Mouse (Mus musculus) kidney, adult 8-10 months (tissue): Measurements from ENCODE around the gene Tor1aip2.

Source experiments
- DNase-seq, 2 experiments: peaks; one replicate each; pipeline ENCODE4 v3.0.0; 2022

Tor1aip2 gene

GRCm38 (mm10) chr1:156041451-156042241, 6.4 kb downstream of the Tor1aip2 start:
- no peak for DNase-seq

- DNase-seq, result no peak
These were observed 7.3 kb downstream of the Tor1aip2 start for GRCm38 (mm10) chr1:156042481-156042880.

GRCm38 (mm10) chr1:156043027-156043426, 7.8 kb downstream of the Tor1aip2 start:
- peak; percentile 69 to 75 for DNase-seq

- peak in 1 of 2 experiments; percentile 44 for DNase-seq
These were observed 9.0 kb downstream of the Tor1aip2 start for GRCm38 (mm10) chr1:156044211-156044611.

- DNase-seq, result peak; percentile 47 to 71
These were observed 11.5 kb downstream of the Tor1aip2 start for GRCm38 (mm10) chr1:156046688-156047087.

- DNase-seq, result no peak
These were observed 23.0 kb downstream of the Tor1aip2 start for GRCm38 (mm10) chr1:156058207-156058606.

- DNase-seq, result no peak
These were observed 27.0 kb downstream of the Tor1aip2 start for GRCm38 (mm10) chr1:156062193-156062592.

GRCm38 (mm10) chr1:156066133-156066532, 30.9 kb downstream of the Tor1aip2 start:
- no peak for DNase-seq

- DNase-seq, result no peak
These were observed 34.9 kb downstream of the Tor1aip2 start for GRCm38 (mm10) chr1:156070106-156070505.

GRCm38 (mm10) chr1:156073169-156073821, 38.1 kb downstream of the Tor1aip2 start:
- DNase-seq, result no peak

- peak in 1 of 2 experiments; percentile 17 for DNase-seq
These were observed 39.4 kb downstream of the Tor1aip2 start for GRCm38 (mm10) chr1:156074575-156074974.

- DNase-seq, result no peak
These were observed 41.3 kb downstream of the Tor1aip2 start for GRCm38 (mm10) chr1:156076474-156076873.

- DNase-seq, result no peak
These were observed 42.5 kb downstream of the Tor1aip2 start for GRCm38 (mm10) chr1:156077655-156078054.

- no peak for DNase-seq
These were observed 49.4 kb downstream of the Tor1aip2 start for GRCm38 (mm10) chr1:156084603-156085002.

GRCm38 (mm10) chr1:156085770-156086169, 50.6 kb downstream of the Tor1aip2 start:
- DNase-seq, result peak in 1 of 2 experiments; percentile 22

- DNase-seq, result no peak
These were observed 52.4 kb downstream of the Tor1aip2 start for GRCm38 (mm10) chr1:156087586-156087985.

GRCm38 (mm10) chr1:156089561-156089960, 54.4 kb downstream of the Tor1aip2 start:
- DNase-seq, result no peak

GRCm38 (mm10) chr1:156090042-156090441, 54.8 kb downstream of the Tor1aip2 start:
- no peak for DNase-seq

- no peak for DNase-seq
These were observed 56.6 kb downstream of the Tor1aip2 start for GRCm38 (mm10) chr1:156091811-156092210.

- DNase-seq, result no peak
These were observed 68.6 kb downstream of the Tor1aip2 start for GRCm38 (mm10) chr1:156103763-156104162.

- peak in 1 of 2 experiments; percentile 27 for DNase-seq
These were observed 70.2 kb downstream of the Tor1aip2 start for GRCm38 (mm10) chr1:156105381-156105780.

GRCm38 (mm10) chr1:156107424-156107823, 72.2 kb downstream of the Tor1aip2 start:
- no peak for DNase-seq

GRCm38 (mm10) chr1:156108400-156108799, 73.2 kb downstream of the Tor1aip2 start:
- no peak for DNase-seq

GRCm38 (mm10) chr1:156111090-156111489, 75.9 kb downstream of the Tor1aip2 start:
- peak in 1 of 2 experiments; percentile 14 for DNase-seq
